22 mouse cellular contexts compared by ENCODE assay signal in genomic region chr16:27450655-27451054, GRCm38 (mm10).
DNase-seq lines count a peak whose midpoint lies in the region; TF ChIP-seq lines count a peak whose summit lies in the region.
"Had no signal": no experiment of that assay in that cellular context is flagged by ENCODE, and none has a peak within 500 bp of the region (broad histone marks: within the 10 kb centered on the region; RNA-seq: fewer than 3 reads in every experiment).

No protein-coding gene starts in this region.

- H3K27me3 ChIP-seq in CH12.LX (replicated peaks) (no peaks in the 10 kb centered on the region), MEL (ENCODE audit: control insufficient read depth in 1 of 2, insufficient read depth in 2 of 2, low read length in 2 of 2) (no peaks in the 10 kb centered on the region)
- H3K27me3 ChIP-seq in midbrain, embryonic 10.5 days (ENCODE audit: low read depth, poor library complexity, severe bottlenecking), result no peaks in the 10 kb centered on the region
- H3K27me3 ChIP-seq: Patski had no signal

- H3K9me3 ChIP-seq in CH12.LX (replicated peaks; ENCODE audit: low read length) (no peaks in the 10 kb centered on the region), ES-E14 (ENCODE audit: control insufficient read depth, insufficient read depth, low read depth, low read length) (no peaks in the 10 kb centered on the region), MEL (replicated peaks; ENCODE audit: insufficient read depth, low read length) (no peaks in the 10 kb centered on the region)
- H3K9me3 ChIP-seq in midbrain, embryonic 10.5 days (replicated peaks), result no peaks in the 10 kb centered on the region
- H3K9me3 ChIP-seq: G1E had no signal

- no peak for TF ChIP-seq EP300 in CH12.LX (IDR thresholded peaks at IDR 0.05; ENCODE audit: low read length)
- TF ChIP-seq EP300 in MEL (IDR thresholded peaks at IDR 0.05; ENCODE audit: low read depth in 1 of 2, low read length in 2 of 2), result no peak

- H3K27ac ChIP-seq in CH12.LX (ENCODE audit: insufficient read depth, low read depth) (no peak overlapping the region), ES-E14 (ENCODE audit: insufficient read depth, low read depth, low read length, poor library complexity, severe bottlenecking) (no peak overlapping the region), MEL (ENCODE audit: control insufficient read depth, low read depth, low read length) (no peak overlapping the region)
- no peak overlapping the region for H3K27ac ChIP-seq in midbrain, embryonic 10.5 days (replicated peaks)

- in situ Hi-C loops in CH12.LX (cut with MboI; ENCODE audit: low pct_ligation_motif_present, low pct_unique_long_range_greater_than_20kb, low sequenced_read_pairs), result loop anchor here (25.0 kb wide), 3 partner anchors 463 to 1037 kb away; partner anchors contain the start of gene Gmnc
- in situ Hi-C loops in ES-E14 (cut with MboI; ENCODE audit: low sequenced_read_pairs in 2 of 2, unreplicated experiment in 2 of 2), result loop anchor here (25.0 kb wide), 2 partner anchors 463 to 1037 kb away; partner anchors contain the start of gene Gmnc (in 1 of the 2)

- H3K4me1 ChIP-seq in CH12.LX (ENCODE audit: control insufficient read depth in 1 of 2, insufficient read depth in 2 of 2) (no peaks in the 10 kb centered on the region), ES-E14 (ENCODE audit: control insufficient read depth in 2 of 2, insufficient read depth in 2 of 2, low read length in 2 of 2, poor library complexity in 1 of 2) (no peaks in the 10 kb centered on the region), MEL (ENCODE audit: control insufficient read depth in 1 of 2, insufficient read depth in 2 of 2, low read length in 2 of 2) (no peaks in the 10 kb centered on the region)
- H3K4me1 ChIP-seq in midbrain, embryonic 10.5 days, result no peaks in the 10 kb centered on the region

- TF ChIP-seq RAD21 in CH12.LX (IDR thresholded peaks at IDR 0.05; ENCODE audit: low read depth, low read length) (no peak), MEL (IDR thresholded peaks at IDR 0.05; ENCODE audit: low read depth, low read length) (no peak)

- H3K9ac ChIP-seq in CH12.LX (ENCODE audit: insufficient read depth, low read depth), result no peak overlapping the region
- H3K9ac ChIP-seq in ES-E14 (ENCODE audit: insufficient read depth, low read depth, low read length, poor library complexity, severe bottlenecking), result no peak overlapping the region
- no peak overlapping the region for H3K9ac ChIP-seq in MEL (ENCODE audit: control insufficient read depth, low read depth, low read length, poor library complexity, severe bottlenecking)

- no peak for TF ChIP-seq CTCF in CH12.LX (conservative IDR thresholded peaks at IDR 0.05 in 1 of 2, IDR thresholded peaks at IDR 0.05 in 1 of 2; ENCODE audit: low read depth in 2 of 2, low read length in 2 of 2)
- no peak for TF ChIP-seq CTCF in MEL (IDR thresholded peaks at IDR 0.05 in 2 of 3, conservative IDR thresholded peaks at IDR 0.05 in 1 of 3; ENCODE audit: control insufficient read depth in 1 of 3, insufficient read depth in 1 of 3, low read depth in 2 of 3, low read length in 3 of 3, poor library complexity in 1 of 3, severe bottlenecking in 1 of 3)

- 92% methylated on average over 2 of the region's 2 CpGs for WGBS in midbrain, embryonic 10.5 days

- H3K36me3 ChIP-seq in CH12.LX (replicated peaks in 1 of 2; ENCODE audit: control insufficient read depth in 1 of 2, insufficient read depth in 1 of 2, low read length in 1 of 2) (peaks cover 40 to 66% of the 10 kb centered on the region in 2 experiments), ES-E14 (ENCODE audit: control insufficient read depth, insufficient read depth, low read length, poor library complexity, severe bottlenecking) (no peaks in the 10 kb centered on the region), MEL (ENCODE audit: control insufficient read depth in 1 of 2, insufficient read depth in 2 of 2, low read length in 2 of 2) (no peaks in the 10 kb centered on the region; a peak in 1 of 4 replicates)
- H3K36me3 ChIP-seq in midbrain, embryonic 10.5 days, result peaks cover 51% of the 10 kb centered on the region

- H3K4me3 ChIP-seq in CH12.LX (replicated peaks in 1 of 3; ENCODE audit: low read depth in 2 of 3, low read length in 2 of 3, poor library complexity in 1 of 3) (no peak overlapping the region), ES-E14 (ENCODE audit: insufficient read depth in 1 of 2, low read depth in 1 of 2, low read length in 2 of 2, poor library complexity in 1 of 2, severe bottlenecking in 1 of 2) (no peak overlapping the region), MEL (ENCODE audit: control insufficient read depth in 1 of 2, insufficient read depth in 1 of 2, low read depth in 2 of 2, low read length in 2 of 2) (no peak overlapping the region)
- no peak overlapping the region for H3K4me3 ChIP-seq in midbrain, embryonic 10.5 days

- TF ChIP-seq POLR2A in CH12.LX (IDR thresholded peaks at IDR 0.05; ENCODE audit: low read depth, low read length) (no peak), MEL (IDR thresholded peaks at IDR 0.05; ENCODE audit: control insufficient read depth in 1 of 2, insufficient read depth in 1 of 2, low read depth in 1 of 2, low read length in 2 of 2, poor library complexity in 1 of 2) (no peak)

- DNase-seq in CH12.LX (ENCODE audit: extremely low read depth) (no peak), ES-E14 (ENCODE audit: low read depth, low spot score) (no peak), MEL (ENCODE audit: low read depth, low spot score) (no peak)
- DNase-seq in midbrain, embryonic 10.5 days (ENCODE audit: low spot score), result no peak
- DNase-seq in retina, postnatal 1 day, result no peak
- DNase-seq in adrenal gland, adult 18-20 months (ENCODE audit: low spot score in 2 of 2), result no peak
- DNase-seq: adrenal gland, adult 2 months; adrenal gland, adult 8-10 months; adrenal gland, postnatal 10 days; adrenal gland, postnatal 14 days; adrenal gland, postnatal 25 days; adrenal gland, postnatal 36 days; B cell, adult 2 months; cerebellum, adult 11 months; cerebellum, adult 11-12 months; cerebellum, adult 18-20 months; cerebellum, adult 2 months; cerebellum, adult 8-10 months; cerebellum, adult 9-10 months; cerebellum, adult 9-11 months had no signal

- no peak overlapping the region for H3K4me2 ChIP-seq in CH12.LX (ENCODE audit: insufficient read depth, low read depth, poor library complexity, severe bottlenecking)

- H3K79me2 ChIP-seq in CH12.LX (replicated peaks; ENCODE audit: control insufficient read depth, extremely low read depth, insufficient read depth, poor library complexity, severe bottlenecking) (no peaks in the 10 kb centered on the region), MEL (ENCODE audit: control insufficient read depth, insufficient read depth, low read length, poor library complexity) (no peaks in the 10 kb centered on the region)

- dilution Hi-C loops in CH12.LX (cut with MboI; ENCODE audit: extremely low pct_ligation_motif_present, extremely low pct_unique_long_range_greater_than_20kb, low sequenced_read_pairs), result no loop called here

TF ChIP-seq in CH12.LX, 34 proteins besides CTCF, POLR2A, EP300 and RAD21:
- TF ChIP-seq ZKSCAN1 (IDR thresholded peaks at IDR 0.05; ENCODE audit: borderline replicate concordance, low read depth, low read length), result no peak
- no peak for TF ChIP-seq TBP (conservative IDR thresholded peaks at IDR 0.05; ENCODE audit: low read depth, low read length)
- TF ChIP-seq MAFK (IDR thresholded peaks at IDR 0.05; ENCODE audit: insufficient replicate concordance, low read length), result peak; percentile 97

TF ChIP-seq in ES-E14, 5 proteins besides CTCF, POLR2A, EP300 and RAD21:
- TF ChIP-seq MAFK (IDR thresholded peaks at IDR 0.05; ENCODE audit: insufficient read depth, low read depth, low read length) (peak; percentile 75), HCFC1 (IDR thresholded peaks at IDR 0.05; ENCODE audit: borderline replicate concordance, insufficient read depth, low read length) (no peak), ZNF384 (IDR thresholded peaks at IDR 0.05; ENCODE audit: low read depth, low read length) (no peak)

TF ChIP-seq in MEL, 35 proteins besides CTCF, POLR2A, EP300 and RAD21:
- TF ChIP-seq MAFK (IDR thresholded peaks at IDR 0.05; ENCODE audit: borderline replicate concordance, low read depth, low read length) (peak; percentile 68; the same call in 1 of the 2 replicates), GABPA (IDR thresholded peaks at IDR 0.05; ENCODE audit: low read depth, low read length) (no peak)
TF ChIP-seq in MEL: peak in this region for 1.

Comparison
In these comparisons a context has a peak if more than half of its experiments do, and no peak if none do; other contexts are left out.
1. Of the 35 proteins assayed by ChIP-seq in both MEL and CH12.LX: peak only in MEL: none; only in CH12.LX: none; in both: MAFK; in neither: 34.